Mouse (Mus musculus): ENCODE measurements around the gene Ddr1. TPM values are rescaled to one million over a fixed set of nuclear protein-coding genes. Genes with fewer than 3 reads are reported as not detected.

Ddr1 gene
- polyA plus RNA-seq, 1 experiment from 2014 or later = 107 TPM

DNA sequence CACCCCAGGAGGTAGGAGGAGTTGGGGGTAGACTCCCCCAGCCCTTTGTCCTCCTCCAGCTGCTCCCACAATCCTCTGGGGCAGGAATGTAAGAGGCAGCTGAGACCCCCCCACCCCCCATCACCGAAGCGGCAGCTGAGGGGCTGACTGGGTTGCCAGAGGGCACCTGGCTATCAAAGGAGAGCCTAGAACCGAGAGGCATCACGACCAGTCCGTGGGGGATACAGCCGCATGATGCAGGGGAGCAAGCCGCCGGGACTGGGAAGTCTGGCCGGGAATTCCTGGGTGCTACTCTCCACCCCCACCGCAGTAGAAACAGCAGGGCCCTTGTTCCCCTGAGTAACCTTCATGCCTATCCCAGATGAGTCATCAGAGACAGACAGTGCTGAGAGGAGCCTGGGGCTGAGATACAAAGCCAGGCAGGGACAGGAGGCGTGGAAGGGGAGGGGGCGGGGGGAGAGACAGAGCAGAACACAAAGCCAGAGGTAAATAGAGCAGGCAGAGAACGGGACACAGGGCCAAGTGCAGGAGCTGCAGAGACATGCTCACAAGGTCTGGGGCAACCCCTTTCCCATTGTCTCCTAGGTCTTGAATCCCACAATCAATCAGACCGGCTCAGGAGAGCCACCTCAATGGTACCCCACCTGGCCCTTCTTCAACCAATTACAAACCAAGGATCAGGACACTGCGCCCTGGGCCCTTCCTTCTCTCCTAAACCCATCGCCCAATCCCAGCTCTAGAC lies 6.5 kb downstream of the Ddr1 start:
- WGBS = 6% methylated on average over 16 of the region's 16 CpGs
- 0 out of 2 replicates have a peak, but pooled peaks have one; percentile 4 for ATAC-seq (ENCODE audit: low FRiP score, low TSS enrichment)
- peaks cover 50% of the 10 kb centered on the region for H3K4me1 ChIP-seq (ENCODE audit: insufficient read depth, low read length)

DNA sequence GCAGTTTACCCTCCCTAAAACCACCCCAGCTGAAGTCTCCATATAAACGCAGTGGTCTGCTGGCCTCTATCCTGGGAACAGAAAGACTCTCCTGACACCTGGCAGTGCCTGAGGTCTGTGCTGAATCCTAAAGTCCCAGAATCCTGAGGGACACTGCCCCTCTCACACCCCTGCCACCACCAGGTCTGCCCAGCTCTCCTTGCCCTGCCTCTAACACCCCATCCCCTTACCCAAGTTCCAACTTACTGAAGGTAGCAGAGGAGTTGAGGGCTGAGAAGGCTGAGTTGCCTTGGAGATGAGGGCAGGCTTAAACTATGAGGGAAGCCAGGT lies 7.0 kb downstream of the Ddr1 start:
- 27% methylated on average over 1 of the region's 1 CpGs for WGBS
- Histone ChIP-seq H3K4me3 (ENCODE audit: low read length) (peak overlapping the region; percentile 38), H3K9ac (replicated peaks; ENCODE audit: low read length) (peak overlapping the region; percentile 67), H3K27me3 (ENCODE audit: insufficient read depth, low read length) (no peaks in the 10 kb centered on the region), H3K27ac (ENCODE audit: low read length) (peak overlapping the region; percentile 78), H3K4me2 (replicated peaks; ENCODE audit: low read depth, low read length) (peak overlapping the region; percentile 55), H3K4me1 (ENCODE audit: insufficient read depth, low read length) (peaks cover 44% of the 10 kb centered on the region), H3K9me3 (ENCODE audit: low read length) (peaks cover 6% of the 10 kb centered on the region), H3K36me3 (ENCODE audit: insufficient read depth, low read length) (peaks cover 26% of the 10 kb centered on the region)
- no peak for ATAC-seq (ENCODE audit: low FRiP score, low TSS enrichment)

More for the DNA sequence above, 6.5 kb downstream of the Ddr1 start:
- peaks cover 20% of the 10 kb centered on the region for H3K36me3 ChIP-seq (ENCODE audit: insufficient read depth, low read length)
- peak overlapping the region; percentile 38 for H3K4me3 ChIP-seq (ENCODE audit: low read length)
- H3K9me3 ChIP-seq (ENCODE audit: low read length) = peaks cover 6% of the 10 kb centered on the region
- H3K27me3 ChIP-seq (ENCODE audit: insufficient read depth, low read length) = no peaks in the 10 kb centered on the region
- H3K4me2 ChIP-seq (replicated peaks; ENCODE audit: low read depth, low read length) = peak overlapping the region; percentile 55
- peak overlapping the region; percentile 78 for H3K27ac ChIP-seq (ENCODE audit: low read length)
- peak overlapping the region; percentile 67 for H3K9ac ChIP-seq (replicated peaks; ENCODE audit: low read length)

DNA sequence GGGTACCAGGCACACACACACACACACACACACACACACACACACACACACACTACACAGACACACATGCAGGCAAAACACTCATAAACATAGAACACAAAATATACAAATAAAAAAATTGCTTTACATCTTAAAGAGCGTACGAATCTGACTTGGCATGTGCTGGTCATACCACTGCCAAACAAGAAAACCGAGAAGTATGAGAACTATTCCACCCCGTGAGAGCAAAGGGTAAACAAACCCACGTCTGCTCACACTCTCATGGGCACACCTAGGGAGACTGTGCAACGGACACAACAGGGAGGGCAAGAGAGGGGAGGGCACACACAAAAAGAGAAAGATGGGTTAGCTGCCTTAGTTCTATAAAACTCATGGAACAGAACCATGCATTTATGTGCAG lies 7.7 kb downstream of the Ddr1 start:
- no peak overlapping the region for H3K9ac ChIP-seq (replicated peaks; ENCODE audit: low read length)
- H3K4me2 ChIP-seq (replicated peaks; ENCODE audit: low read depth, low read length) = 0 out of 2 replicates have a peak overlapping the region, but pooled peaks have one; percentile 55
- H3K36me3 ChIP-seq (ENCODE audit: insufficient read depth, low read length) = peaks cover 29% of the 10 kb centered on the region
- H3K27ac ChIP-seq (ENCODE audit: low read length) = peak overlapping the region; percentile 78; the same call in 1 of the 2 replicates
- peaks cover 6% of the 10 kb centered on the region for H3K9me3 ChIP-seq (ENCODE audit: low read length)
- 48% methylated on average over 6 of the region's 6 CpGs for WGBS
- H3K4me3 ChIP-seq (ENCODE audit: low read length) = no peak overlapping the region
- H3K27me3 ChIP-seq (ENCODE audit: insufficient read depth, low read length) = no peaks in the 10 kb centered on the region
- peaks cover 37% of the 10 kb centered on the region for H3K4me1 ChIP-seq (ENCODE audit: insufficient read depth, low read length)
- ATAC-seq (ENCODE audit: low FRiP score, low TSS enrichment) = no peak

DNA sequence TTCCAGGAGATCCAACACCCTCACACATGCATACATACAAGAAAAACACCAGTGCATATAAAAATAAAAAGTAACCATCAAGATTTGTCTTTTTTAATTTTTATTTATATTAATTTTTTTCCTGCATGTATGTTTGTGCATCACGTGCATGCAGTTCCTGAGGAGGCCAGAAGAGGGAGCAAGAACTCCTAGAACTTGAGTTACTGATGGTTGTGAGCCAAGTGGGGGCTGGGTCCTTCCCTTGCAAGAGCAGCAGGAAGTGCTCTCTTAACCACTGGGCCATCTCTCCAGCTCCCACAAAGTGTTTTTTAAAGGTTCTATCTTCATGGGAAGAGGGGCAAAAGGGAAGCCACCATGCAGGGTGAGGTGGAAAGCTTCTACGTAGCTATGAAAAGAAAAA lies 9.1 kb downstream of the Ddr1 start:
- Histone ChIP-seq H3K9ac (replicated peaks; ENCODE audit: low read length) (no peak overlapping the region), H3K4me1 (ENCODE audit: insufficient read depth, low read length) (peaks cover 32% of the 10 kb centered on the region), H3K36me3 (ENCODE audit: insufficient read depth, low read length) (peaks cover 43% of the 10 kb centered on the region), H3K4me2 (replicated peaks; ENCODE audit: low read depth, low read length) (no peak overlapping the region), H3K27me3 (ENCODE audit: insufficient read depth, low read length) (no peaks in the 10 kb centered on the region), H3K9me3 (ENCODE audit: low read length) (peaks cover 6% of the 10 kb centered on the region), H3K27ac (ENCODE audit: low read length) (no peak overlapping the region), H3K4me3 (ENCODE audit: low read length) (no peak overlapping the region)
- 93% methylated on average over 2 of the region's 2 CpGs for WGBS
- ATAC-seq (ENCODE audit: low FRiP score, low TSS enrichment) = no peak

DNA sequence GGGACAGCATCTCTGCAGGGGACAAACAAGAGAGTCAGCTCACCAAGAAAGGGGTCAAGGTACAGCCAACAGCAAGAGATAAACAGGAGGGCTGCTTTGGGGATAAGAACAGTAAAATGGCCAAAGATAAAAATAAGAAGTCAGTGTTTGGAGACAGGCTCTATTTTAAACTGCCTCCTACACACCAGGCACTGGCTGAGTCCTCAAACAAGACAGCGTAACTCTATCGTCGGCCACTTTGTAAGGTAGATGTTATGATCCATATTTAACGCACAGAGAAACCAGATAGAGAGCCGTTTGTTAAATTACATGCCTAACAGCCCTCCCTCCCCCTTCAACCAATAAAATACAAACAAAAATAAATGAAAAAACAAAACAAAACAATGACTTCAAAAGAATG lies 10.5 kb downstream of the Ddr1 start:
- H3K9ac ChIP-seq (replicated peaks; ENCODE audit: low read length) = no peak overlapping the region
- H3K36me3 ChIP-seq (ENCODE audit: insufficient read depth, low read length) = peaks cover 53% of the 10 kb centered on the region
- H3K4me1 ChIP-seq (ENCODE audit: insufficient read depth, low read length) = peaks cover 23% of the 10 kb centered on the region
- peaks cover 6% of the 10 kb centered on the region for H3K9me3 ChIP-seq (ENCODE audit: low read length)
- no peak overlapping the region for H3K27ac ChIP-seq (ENCODE audit: low read length)
- no peaks in the 10 kb centered on the region for H3K27me3 ChIP-seq (ENCODE audit: insufficient read depth, low read length)
- ATAC-seq (ENCODE audit: low FRiP score, low TSS enrichment) = no peak
- no peak overlapping the region for H3K4me2 ChIP-seq (replicated peaks; ENCODE audit: low read depth, low read length)
- 89% methylated on average over 5 of the region's 5 CpGs for WGBS
- H3K4me3 ChIP-seq (ENCODE audit: low read length) = no peak overlapping the region

DNA sequence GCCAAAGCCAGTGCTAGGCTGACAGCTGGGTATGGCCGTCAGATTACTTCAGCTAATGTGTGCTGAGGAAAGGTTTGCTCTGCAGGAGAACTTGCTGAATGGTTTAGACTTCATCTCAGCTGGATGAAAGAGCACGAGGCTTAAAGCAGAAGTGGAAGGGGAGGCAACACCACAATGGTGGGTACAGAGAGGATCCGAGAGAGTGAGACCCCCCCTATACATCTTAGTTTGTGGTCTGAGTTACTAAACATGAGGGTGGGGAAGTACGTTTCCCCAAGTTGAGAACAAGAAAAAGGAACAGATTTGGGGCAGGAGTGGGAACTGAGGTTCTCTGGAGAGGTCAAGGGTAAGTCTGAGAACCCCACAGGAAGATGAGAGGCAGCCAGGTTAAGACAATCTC lies 12.1 kb downstream of the Ddr1 start:
- Histone ChIP-seq H3K27ac (ENCODE audit: low read length) (no peak overlapping the region), H3K27me3 (ENCODE audit: insufficient read depth, low read length) (no peaks in the 10 kb centered on the region), H3K9me3 (ENCODE audit: low read length) (peaks cover 6% of the 10 kb centered on the region), H3K36me3 (ENCODE audit: insufficient read depth, low read length) (peaks cover 67% of the 10 kb centered on the region), H3K4me2 (replicated peaks; ENCODE audit: low read depth, low read length) (no peak overlapping the region), H3K4me3 (ENCODE audit: low read length) (no peak overlapping the region), H3K9ac (replicated peaks; ENCODE audit: low read length) (no peak overlapping the region), H3K4me1 (ENCODE audit: insufficient read depth, low read length) (peaks cover 8% of the 10 kb centered on the region)
- 83% methylated on average over 4 of the region's 4 CpGs for WGBS
- ATAC-seq (ENCODE audit: low FRiP score, low TSS enrichment) = no peak

DNA sequence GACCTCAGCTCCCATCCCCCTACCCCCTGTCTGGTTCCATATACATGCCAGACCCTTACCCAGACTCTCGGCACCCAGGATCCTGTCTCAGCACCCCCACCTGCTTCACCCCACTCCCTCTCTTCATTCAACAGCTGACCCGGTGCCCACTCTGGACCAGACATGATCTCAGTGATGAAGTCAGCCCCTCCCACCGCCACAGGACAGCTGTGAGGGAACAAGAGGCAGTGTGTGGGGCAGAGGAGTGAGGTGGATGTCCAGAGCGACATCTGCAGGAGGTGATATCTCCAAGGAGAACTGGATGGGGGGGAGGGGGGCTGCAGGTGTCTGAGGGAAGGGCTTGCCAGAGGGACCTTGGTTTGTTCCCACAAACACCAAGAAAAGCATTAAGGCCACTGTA lies 12.6 kb downstream of the Ddr1 start:
- WGBS = 85% methylated on average over 4 of the region's 4 CpGs
- Histone ChIP-seq H3K9me3 (ENCODE audit: low read length) (peaks cover 6% of the 10 kb centered on the region), H3K27me3 (ENCODE audit: insufficient read depth, low read length) (no peaks in the 10 kb centered on the region), H3K4me1 (ENCODE audit: insufficient read depth, low read length) (peaks cover 2% of the 10 kb centered on the region), H3K36me3 (ENCODE audit: insufficient read depth, low read length) (peaks cover 72% of the 10 kb centered on the region), H3K9ac (replicated peaks; ENCODE audit: low read length) (no peak overlapping the region), H3K27ac (ENCODE audit: low read length) (no peak overlapping the region), H3K4me3 (ENCODE audit: low read length) (no peak overlapping the region), H3K4me2 (replicated peaks; ENCODE audit: low read depth, low read length) (no peak overlapping the region)
- no peak for ATAC-seq (ENCODE audit: low FRiP score, low TSS enrichment)

DNA sequence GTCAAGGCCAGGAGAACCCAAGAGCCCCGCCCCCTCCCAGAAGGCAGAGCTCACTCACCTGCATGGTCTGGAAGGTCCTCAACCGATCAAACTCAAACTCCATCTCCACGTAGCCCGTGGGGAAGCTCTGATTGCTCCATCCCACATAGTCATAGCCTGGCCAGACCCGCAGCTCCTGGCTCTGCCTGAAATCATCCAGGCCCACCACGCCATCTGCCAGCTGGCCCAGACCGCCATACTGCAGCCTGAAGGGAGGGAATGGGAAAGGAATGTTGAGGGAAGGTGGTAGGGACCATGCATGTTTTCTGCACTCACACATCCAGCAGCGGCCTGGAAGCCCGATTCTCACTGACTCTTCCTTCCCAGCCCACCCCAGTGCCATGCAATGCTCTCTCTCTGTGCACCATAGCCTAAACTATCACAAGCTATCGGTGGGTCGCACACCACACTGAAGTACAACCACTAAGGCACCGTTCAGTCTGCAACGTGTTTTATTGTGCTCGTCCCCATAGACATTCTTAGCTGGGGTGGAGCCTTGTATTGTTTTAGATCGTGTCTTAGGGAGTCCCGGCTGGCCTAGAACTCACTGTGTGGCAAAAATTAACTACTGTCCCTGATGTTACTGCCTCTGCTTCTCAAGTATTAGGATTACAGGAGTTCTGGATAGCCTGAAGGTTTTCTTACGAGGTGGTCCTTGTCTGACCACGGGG lies 14.3 kb downstream of the Ddr1 start:
- peaks cover 83% of the 10 kb centered on the region for H3K36me3 ChIP-seq (ENCODE audit: insufficient read depth, low read length)
- H3K9me3 ChIP-seq (ENCODE audit: low read length) = peaks cover 1% of the 10 kb centered on the region; the same call in 1 of the 2 replicates

DNA sequence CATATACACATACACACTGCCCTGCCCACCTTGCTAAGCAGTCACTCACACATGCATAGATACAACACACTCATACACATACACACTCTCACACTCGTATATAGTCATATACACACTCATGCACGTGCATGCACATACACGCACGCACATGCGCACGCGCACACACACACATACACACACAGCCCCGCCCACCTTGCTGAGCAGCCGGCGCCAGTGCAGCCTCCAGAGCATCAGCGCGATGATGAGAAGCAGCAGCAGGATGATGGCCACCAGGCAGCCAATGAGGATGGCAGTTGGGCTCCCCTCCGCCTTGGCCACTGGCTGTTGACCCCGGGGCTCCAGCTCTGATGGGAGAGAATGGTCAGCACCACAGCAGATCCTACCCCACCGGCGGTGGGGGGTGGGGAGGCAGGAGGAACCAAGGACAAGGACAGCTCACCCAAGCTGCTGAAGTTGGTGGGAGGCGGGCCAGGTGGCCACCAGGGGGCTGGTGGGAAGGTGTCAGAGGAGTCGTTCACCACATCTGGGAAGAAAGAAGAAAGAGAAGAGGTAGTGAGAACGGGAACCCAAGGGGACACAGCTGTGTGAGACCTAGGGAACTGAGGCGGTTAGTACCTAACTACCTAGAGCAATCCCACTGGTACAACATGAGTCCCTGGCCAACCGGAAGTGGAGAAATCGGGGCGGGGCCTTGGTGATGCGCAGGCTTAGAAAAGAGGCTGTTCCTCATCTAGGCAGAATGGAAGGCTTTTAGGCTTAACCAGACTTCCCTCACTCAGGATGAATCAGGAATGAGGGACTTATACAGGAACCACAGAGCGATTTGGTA lies 15.9 kb downstream of the Ddr1 start:
- no peaks in the 10 kb centered on the region for H3K9me3 ChIP-seq (ENCODE audit: low read length)
- no peaks in the 10 kb centered on the region for H3K27me3 ChIP-seq (ENCODE audit: insufficient read depth, low read length)
- H3K36me3 ChIP-seq (ENCODE audit: insufficient read depth, low read length) = peaks cover 90% of the 10 kb centered on the region
- no peak for ATAC-seq (ENCODE audit: low FRiP score, low TSS enrichment)
- H3K4me2 ChIP-seq (replicated peaks; ENCODE audit: low read depth, low read length) = no peak overlapping the region
- no peaks in the 10 kb centered on the region for H3K4me1 ChIP-seq (ENCODE audit: insufficient read depth, low read length)
- 86% methylated on average over 25 of the region's 25 CpGs for WGBS
- H3K4me3 ChIP-seq (ENCODE audit: low read length) = no peak overlapping the region
- H3K27ac ChIP-seq (ENCODE audit: low read length) = no peak overlapping the region
- no peak overlapping the region for H3K9ac ChIP-seq (replicated peaks; ENCODE audit: low read length)

More for the DNA sequence above, 14.3 kb downstream of the Ddr1 start:
- Histone ChIP-seq H3K4me1 (ENCODE audit: insufficient read depth, low read length) (no peaks in the 10 kb centered on the region), H3K4me3 (ENCODE audit: low read length) (no peak overlapping the region), H3K4me2 (replicated peaks; ENCODE audit: low read depth, low read length) (no peak overlapping the region), H3K9ac (replicated peaks; ENCODE audit: low read length) (no peak overlapping the region), H3K27ac (ENCODE audit: low read length) (no peak overlapping the region), H3K27me3 (ENCODE audit: insufficient read depth, low read length) (no peaks in the 10 kb centered on the region)
- no peak for ATAC-seq (ENCODE audit: low FRiP score, low TSS enrichment)
- 89% methylated on average over 18 of the region's 18 CpGs for WGBS

Measured in kidney, embryonic 16.5 days (tissue).